Mouse (Mus musculus) CH12.LX (cell line): ENCODE measurements at regions not wholly inside any gene's neighbourhood (a gene's known extent, or its start where the extent isn't known, plus 50 kb on each side); places are given as distances from the start of the nearest gene placed in this dataset.

ENCODE experiments used
- DNase-seq: peaks from one replicate; pipeline ENCODE4 v3.0.0-alpha.2; 2013; ENCODE audit errors: extremely low read depth
- H3K27ac ChIP-seq: 2 replicates; pipeline ENCODE4 v1.5.1; 2012; ENCODE audit warnings: low read depth, mild to moderate bottlenecking, control low read depth, moderate library complexity; ENCODE audit not compliant: insufficient read depth
- H3K27me3 ChIP-seq: replicated peaks from 2 replicates; pipeline ENCODE3; 2012; ENCODE audit warnings: inconsistent platforms
- H3K36me3 ChIP-seq, 2 experiments: replicated peaks in 1 of 2; 2 replicates each; pipeline versions ENCODE3 to v1.6.1; 2012; ENCODE audit warnings: inconsistent platforms in 1 of 2, low read length in 1 of 2, mild to moderate bottlenecking in 1 of 2, mixed read lengths in 1 of 2, moderate library complexity in 1 of 2; ENCODE audit not compliant: control insufficient read depth in 1 of 2, insufficient read depth in 1 of 2
- H3K4me1 ChIP-seq, 2 experiments: 2 replicates each; pipeline ENCODE4 v1.6.1; 2012; ENCODE audit warnings: inconsistent platforms in 1 of 2, moderate library complexity in 1 of 2; ENCODE audit not compliant: insufficient read depth in 2 of 2, control insufficient read depth in 1 of 2
- H3K4me2 ChIP-seq: 2 replicates; pipeline ENCODE4 v1.6.1; 2012; ENCODE audit warnings: low read depth, mild to moderate bottlenecking, control low read depth; ENCODE audit not compliant: poor library complexity, insufficient read depth, severe bottlenecking
- H3K4me3 ChIP-seq, 3 experiments: fragments of 150-350 bp in 1 of 3; sonication (generic) in 1 of 3; replicated peaks in 1 of 3; 2 replicates each; pipeline versions ENCODE3 to v1.5.1; 2011 to 2012; ENCODE audit warnings: low read depth in 2 of 3, low read length in 2 of 3, mild to moderate bottlenecking in 2 of 3, moderate library complexity in 2 of 3, control low read depth in 1 of 3, improper control_type of control experiment in 1 of 3, inconsistent platforms in 1 of 3, mixed read lengths in 1 of 3; ENCODE audit not compliant: poor library complexity in 1 of 3
- H3K79me2 ChIP-seq: replicated peaks from 2 replicates; pipeline ENCODE4 v1.6.1; 2012; ENCODE audit warnings: mild to moderate bottlenecking, moderate library complexity; ENCODE audit not compliant: control insufficient read depth, poor library complexity, insufficient read depth, severe bottlenecking; ENCODE audit errors: extremely low read depth
- H3K9ac ChIP-seq: 2 replicates; pipeline ENCODE4 v1.6.1; 2012; ENCODE audit warnings: low read depth, mild to moderate bottlenecking, control low read depth, moderate library complexity; ENCODE audit not compliant: insufficient read depth
- H3K9me3 ChIP-seq: replicated peaks from 2 replicates; pipeline ENCODE3; 2012; ENCODE audit warnings: low read length, inconsistent platforms, mixed read lengths
- BHLHE40 ChIP-seq: IDR thresholded peaks from 2 replicates; pipeline ENCODE4 v1.6.1; 2011; ENCODE audit warnings: mild to moderate bottlenecking, low read depth, low read length, improper control_type of control experiment
- CHD2 ChIP-seq: IDR thresholded peaks from 2 replicates; pipeline ENCODE4 v1.6.1; 2011; ENCODE audit warnings: low read length, improper control_type of control experiment
- CTCF ChIP-seq, 2 experiments: IDR thresholded peaks in 1 of 2; conservative IDR thresholded peaks in 1 of 2; 2 replicates each; pipeline ENCODE4 v1.5.1; 2011 to 2012; ENCODE audit warnings: low read depth in 2 of 2, low read length in 2 of 2, improper control_type of control experiment in 1 of 2, inconsistent platforms in 1 of 2, mild to moderate bottlenecking in 1 of 2, moderate library complexity in 1 of 2
- EP300 ChIP-seq: IDR thresholded peaks from 2 replicates; pipeline ENCODE4 v1.6.1; 2011; ENCODE audit warnings: low read length, improper control_type of control experiment
- ETS1 ChIP-seq: conservative IDR thresholded peaks from 2 replicates; pipeline ENCODE4 v1.6.1; 2012; ENCODE audit warnings: low read depth, mild to moderate bottlenecking, inconsistent platforms, low read length, improper control_type of control experiment, moderate library complexity
- HCFC1 ChIP-seq: IDR thresholded peaks from 2 replicates; pipeline ENCODE4 v1.6.1; 2012; ENCODE audit warnings: low read depth, mild to moderate bottlenecking, inconsistent platforms, low read length, improper control_type of control experiment
- JUND ChIP-seq: conservative IDR thresholded peaks from 2 replicates; pipeline ENCODE4 v1.6.1; 2011; ENCODE audit warnings: low read depth, low read length, improper control_type of control experiment
- KAT2A ChIP-seq: IDR thresholded peaks from 2 replicates; pipeline ENCODE4 v1.6.1; 2012; ENCODE audit warnings: low read length, improper control_type of control experiment, inconsistent platforms; ENCODE audit not compliant: insufficient replicate concordance
- MAX ChIP-seq: IDR thresholded peaks from 2 replicates; pipeline ENCODE4 v1.6.1; 2011; ENCODE audit warnings: low read length, improper control_type of control experiment
- MAZ ChIP-seq: IDR thresholded peaks from 2 replicates; pipeline ENCODE4 v1.6.1; 2012; ENCODE audit warnings: low read depth, mild to moderate bottlenecking, inconsistent platforms, low read length, improper control_type of control experiment, moderate library complexity
- MEF2A ChIP-seq: IDR thresholded peaks from 2 replicates; pipeline ENCODE4 v1.6.1; 2014; ENCODE audit warnings: low read depth, mild to moderate bottlenecking, inconsistent platforms, low read length, improper control_type of control experiment, borderline replicate concordance
- NRF1 ChIP-seq: IDR thresholded peaks from 2 replicates; pipeline ENCODE4 v1.6.1; 2014; ENCODE audit warnings: low read depth, mild to moderate bottlenecking, inconsistent platforms, low read length, improper control_type of control experiment, moderate library complexity
- PAX5 ChIP-seq: IDR thresholded peaks from 2 replicates; pipeline ENCODE4 v1.6.1; 2012; ENCODE audit warnings: low read length, inconsistent platforms, mixed read lengths
- SIN3A ChIP-seq: IDR thresholded peaks from 2 replicates; pipeline ENCODE4 v1.6.1; 2012; ENCODE audit warnings: low read length, improper control_type of control experiment, inconsistent platforms
- SMC3 ChIP-seq: IDR thresholded peaks from 2 replicates; pipeline ENCODE4 v1.6.1; 2011; ENCODE audit warnings: low read depth, low read length, improper control_type of control experiment
- TBP ChIP-seq: conservative IDR thresholded peaks from 2 replicates; pipeline ENCODE4 v1.6.1; 2011; ENCODE audit warnings: low read depth, low read length, improper control_type of control experiment
- USF2 ChIP-seq: conservative IDR thresholded peaks from 2 replicates; pipeline ENCODE4 v1.6.1; 2011; ENCODE audit warnings: low read depth, low read length, improper control_type of control experiment
- ZKSCAN1 ChIP-seq: IDR thresholded peaks from 2 replicates; pipeline ENCODE4 v1.6.1; 2012; ENCODE audit warnings: low read depth, inconsistent platforms, low read length, improper control_type of control experiment, borderline replicate concordance
- dilution Hi-C: fragments of 300-500 bp; cut with MboI; formaldehyde crosslinking; loops from 2 replicates; pipeline ENCODE4 v1.14.3; 2020; ENCODE audit warnings: low sequenced_read_pairs; ENCODE audit not compliant: extremely low pct_unique_long_range_greater_than_20kb, extremely low pct_ligation_motif_present
- in situ Hi-C: fragments of 300-500 bp; cut with MboI; formaldehyde crosslinking; loops from 3 replicates; pipeline ENCODE4 v1.14.3; 2019; ENCODE audit warnings: low sequenced_read_pairs, low pct_ligation_motif_present, low pct_unique_long_range_greater_than_20kb, mixed read lengths

DNA sequence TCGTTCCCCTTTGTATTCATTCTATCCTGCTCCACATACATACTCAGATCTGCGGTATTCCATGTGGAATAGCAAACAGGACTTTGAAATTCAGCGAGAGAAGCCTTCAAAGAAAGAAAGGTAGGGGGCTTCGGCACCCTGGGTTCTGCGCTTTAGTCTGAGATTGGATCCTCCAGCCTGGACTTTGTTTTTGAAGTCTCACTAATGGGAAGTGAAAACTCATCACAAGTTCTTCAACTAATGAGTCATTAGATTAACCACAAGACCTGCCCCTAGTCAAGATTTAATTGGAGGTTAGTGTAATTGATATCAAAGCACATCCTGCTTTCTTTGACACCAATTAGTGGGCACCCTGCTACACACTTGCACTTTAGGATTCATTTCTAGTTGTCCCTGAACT, 492.5 kb upstream of the Zfp960 start:
- H3K36me3 ChIP-seq, result no peaks in the 10 kb centered on the region
- no peak for DNase-seq
- TF ChIP-seq HCFC1, result no peak
- no peak for TF ChIP-seq CTCF (conservative IDR thresholded peaks at IDR 0.05 in 1 of 2, IDR thresholded peaks at IDR 0.05 in 1 of 2; ENCODE audit: low read depth in 2 of 2, low read length in 2 of 2)
- TF ChIP-seq KAT2A, result no peak
- TF ChIP-seq BHLHE40, result no peak
- TF ChIP-seq MEF2A, result no peak
- TF ChIP-seq EP300, result peak; percentile 45; the same call in 1 of the 2 replicates
- TF ChIP-seq MAX, result no peak
- no peak for TF ChIP-seq SMC3
- TF ChIP-seq ETS1, result no peak
- TF ChIP-seq, all 38 proteins: peak for 1
- Histone ChIP-seq H3K4me2 (no peak overlapping the region), H3K79me2 (no peaks in the 10 kb centered on the region), H3K27me3 (no peaks in the 10 kb centered on the region), H3K9me3 (no peaks in the 10 kb centered on the region), H3K4me3 (no peak overlapping the region), H3K4me1 (peaks cover 8 to 44% of the 10 kb centered on the region in 2 experiments; a peak in 3 of 4 replicates), H3K9ac (no peak overlapping the region), H3K27ac (no peak overlapping the region)
- in situ Hi-C loops (no loop called here), dilution Hi-C loops (no loop called here)

DNA sequence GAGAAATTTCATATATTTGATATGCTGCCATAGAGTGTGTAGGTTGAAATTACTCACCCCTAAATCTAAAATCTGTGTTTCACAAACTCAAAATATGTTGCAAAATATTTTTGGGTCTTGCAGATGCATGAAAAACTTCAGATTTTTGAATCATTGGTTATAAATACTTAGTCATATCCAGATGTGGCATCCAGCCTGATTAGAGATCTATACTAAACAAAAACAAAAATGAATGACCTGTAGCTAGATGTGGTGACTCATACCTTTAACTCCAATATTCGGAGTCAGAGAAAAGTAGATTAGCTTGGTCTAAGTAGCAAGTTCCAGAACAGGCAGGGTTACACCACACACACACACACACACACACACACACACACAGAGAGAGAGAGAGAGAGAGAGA, 475.1 kb upstream of the Zfp960 start:
- Histone ChIP-seq H3K36me3 (no peaks in the 10 kb centered on the region), H3K27me3 (no peaks in the 10 kb centered on the region), H3K4me1 (no peaks in the 10 kb centered on the region), H3K4me2 (no peak overlapping the region), H3K27ac (no peak overlapping the region), H3K4me3 (no peak overlapping the region), H3K79me2 (no peaks in the 10 kb centered on the region), H3K9me3 (no peaks in the 10 kb centered on the region), H3K9ac (no peak overlapping the region)
- dilution Hi-C loops, result no loop called here
- TF ChIP-seq JUND (no peak), USF2 (no peak), MAZ (no peak), ZKSCAN1 (no peak), SIN3A (no peak), NRF1 (no peak), BHLHE40 (no peak), EP300 (no peak), MEF2A (no peak), PAX5 (no peak), CHD2 (no peak), TBP (no peak)
- DNase-seq, result no peak
- in situ Hi-C loops, result no loop called here
